Mouse (Mus musculus) CH12.LX (cell line): ENCODE measurements at regions not wholly inside any gene's neighbourhood (a gene's known extent, or its start where the extent isn't known, plus 50 kb on each side); places are given as distances from the start of the nearest gene placed in this dataset.

Experiments used
- DNase-seq: peaks from one replicate; pipeline ENCODE4 v3.0.0-alpha.2; 2013; ENCODE audit errors: extremely low read depth
- H3K27ac ChIP-seq: 2 replicates; pipeline ENCODE4 v1.5.1; 2012; ENCODE audit warnings: low read depth, mild to moderate bottlenecking, control low read depth, moderate library complexity; ENCODE audit not compliant: insufficient read depth
- H3K27me3 ChIP-seq: replicated peaks from 2 replicates; pipeline ENCODE3; 2012; ENCODE audit warnings: inconsistent platforms
- H3K36me3 ChIP-seq, 2 experiments: replicated peaks in 1 of 2; 2 replicates each; pipeline versions ENCODE3 to v1.6.1; 2012; ENCODE audit warnings: inconsistent platforms in 1 of 2, low read length in 1 of 2, mild to moderate bottlenecking in 1 of 2, mixed read lengths in 1 of 2, moderate library complexity in 1 of 2; ENCODE audit not compliant: control insufficient read depth in 1 of 2, insufficient read depth in 1 of 2
- H3K4me1 ChIP-seq, 2 experiments: 2 replicates each; pipeline ENCODE4 v1.6.1; 2012; ENCODE audit warnings: inconsistent platforms in 1 of 2, moderate library complexity in 1 of 2; ENCODE audit not compliant: insufficient read depth in 2 of 2, control insufficient read depth in 1 of 2
- H3K4me2 ChIP-seq: 2 replicates; pipeline ENCODE4 v1.6.1; 2012; ENCODE audit warnings: low read depth, mild to moderate bottlenecking, control low read depth; ENCODE audit not compliant: poor library complexity, insufficient read depth, severe bottlenecking
- H3K4me3 ChIP-seq, 3 experiments: fragments of 150-350 bp in 1 of 3; sonication (generic) in 1 of 3; replicated peaks in 1 of 3; 2 replicates each; pipeline versions ENCODE3 to v1.5.1; 2011 to 2012; ENCODE audit warnings: low read depth in 2 of 3, low read length in 2 of 3, mild to moderate bottlenecking in 2 of 3, moderate library complexity in 2 of 3, control low read depth in 1 of 3, improper control_type of control experiment in 1 of 3, inconsistent platforms in 1 of 3, mixed read lengths in 1 of 3; ENCODE audit not compliant: poor library complexity in 1 of 3
- H3K79me2 ChIP-seq: replicated peaks from 2 replicates; pipeline ENCODE4 v1.6.1; 2012; ENCODE audit warnings: mild to moderate bottlenecking, moderate library complexity; ENCODE audit not compliant: control insufficient read depth, poor library complexity, insufficient read depth, severe bottlenecking; ENCODE audit errors: extremely low read depth
- H3K9ac ChIP-seq: 2 replicates; pipeline ENCODE4 v1.6.1; 2012; ENCODE audit warnings: low read depth, mild to moderate bottlenecking, control low read depth, moderate library complexity; ENCODE audit not compliant: insufficient read depth
- H3K9me3 ChIP-seq: replicated peaks from 2 replicates; pipeline ENCODE3; 2012; ENCODE audit warnings: low read length, inconsistent platforms, mixed read lengths
- BHLHE40 ChIP-seq: IDR thresholded peaks from 2 replicates; pipeline ENCODE4 v1.6.1; 2011; ENCODE audit warnings: mild to moderate bottlenecking, low read depth, low read length, improper control_type of control experiment
- EP300 ChIP-seq: IDR thresholded peaks from 2 replicates; pipeline ENCODE4 v1.6.1; 2011; ENCODE audit warnings: low read length, improper control_type of control experiment
- ETS1 ChIP-seq: conservative IDR thresholded peaks from 2 replicates; pipeline ENCODE4 v1.6.1; 2012; ENCODE audit warnings: low read depth, mild to moderate bottlenecking, inconsistent platforms, low read length, improper control_type of control experiment, moderate library complexity
- GABPA ChIP-seq: IDR thresholded peaks from 2 replicates; pipeline ENCODE4 v1.6.1; 2012; ENCODE audit warnings: low read depth, low read length, improper control_type of control experiment, inconsistent platforms; ENCODE audit not compliant: insufficient replicate concordance
- IRF4 ChIP-seq: IDR thresholded peaks from 2 replicates; pipeline ENCODE4 v1.6.1; 2014; ENCODE audit warnings: low read depth, mild to moderate bottlenecking, inconsistent platforms, low read length, improper control_type of control experiment
- MEF2A ChIP-seq: IDR thresholded peaks from 2 replicates; pipeline ENCODE4 v1.6.1; 2014; ENCODE audit warnings: low read depth, mild to moderate bottlenecking, inconsistent platforms, low read length, improper control_type of control experiment, borderline replicate concordance
- MYC ChIP-seq: IDR thresholded peaks from 2 replicates; pipeline ENCODE4 v1.6.1; 2011; ENCODE audit warnings: low read depth, mild to moderate bottlenecking, improper control_type of control experiment, low read length
- NRF1 ChIP-seq: IDR thresholded peaks from 2 replicates; pipeline ENCODE4 v1.6.1; 2014; ENCODE audit warnings: low read depth, mild to moderate bottlenecking, inconsistent platforms, low read length, improper control_type of control experiment, moderate library complexity
- POLR2A ChIP-seq: IDR thresholded peaks from 2 replicates; pipeline ENCODE4 v1.6.1; 2011; ENCODE audit warnings: low read depth, mild to moderate bottlenecking, improper control_type of control experiment, low read length
- POLR2AphosphoS2 ChIP-seq: IDR thresholded peaks from 2 replicates; pipeline ENCODE4 v1.6.1; 2011; ENCODE audit warnings: low read depth, low read length, improper control_type of control experiment
- RCOR1 ChIP-seq: conservative IDR thresholded peaks from 2 replicates; pipeline ENCODE4 v1.6.1; 2012; ENCODE audit warnings: low read depth, mild to moderate bottlenecking, inconsistent platforms, low read length, improper control_type of control experiment
- TCF12 ChIP-seq: IDR thresholded peaks from 2 replicates; pipeline ENCODE4 v1.6.1; 2014; ENCODE audit warnings: low read depth, mild to moderate bottlenecking, inconsistent platforms, low read length, improper control_type of control experiment
- ZKSCAN1 ChIP-seq: IDR thresholded peaks from 2 replicates; pipeline ENCODE4 v1.6.1; 2012; ENCODE audit warnings: low read depth, inconsistent platforms, low read length, improper control_type of control experiment, borderline replicate concordance
- ZMIZ1 ChIP-seq: IDR thresholded peaks from 2 replicates; pipeline ENCODE4 v1.6.1; 2012; ENCODE audit warnings: low read depth, mild to moderate bottlenecking, inconsistent platforms, low read length, improper control_type of control experiment
- dilution Hi-C: fragments of 300-500 bp; cut with MboI; formaldehyde crosslinking; loops from 2 replicates; pipeline ENCODE4 v1.14.3; 2020; ENCODE audit warnings: low sequenced_read_pairs; ENCODE audit not compliant: extremely low pct_unique_long_range_greater_than_20kb, extremely low pct_ligation_motif_present
- in situ Hi-C: fragments of 300-500 bp; cut with MboI; formaldehyde crosslinking; loops from 3 replicates; pipeline ENCODE4 v1.14.3; 2019; ENCODE audit warnings: low sequenced_read_pairs, low pct_ligation_motif_present, low pct_unique_long_range_greater_than_20kb, mixed read lengths

- dilution Hi-C loops: no loop called here
- no peak overlapping the region for H3K9ac ChIP-seq
- in situ Hi-C loops: loop anchor here (10.0 to 25.0 kb wide), 2 partner anchors 792 to 960 kb away; no protein-coding TSS in a partner anchor
These were observed 114.8 kb upstream of the Fam49a start for GRCm38 (mm10) chr12:12147088-12147687.

GRCm38 (mm10) chr12:12147847-12148246 is 114.1 kb upstream of the Fam49a start:
- H3K9ac ChIP-seq: no peak overlapping the region
- TF ChIP-seq GABPA (no peak), BHLHE40 (peak; percentile 87), ZKSCAN1 (no peak), MEF2A (peak; percentile 55; the same call in 1 of the 2 replicates), POLR2A (no peak), RCOR1 (peak; percentile 73), EP300 (peak; percentile 93), ZMIZ1 (no peak), ETS1 (no peak), MYC (0 out of 2 replicates have a peak, but pooled peaks have one; percentile 34), IRF4 (peak; percentile 97), TCF12 (0 out of 2 replicates have a peak, but pooled peaks have one; percentile 23), POLR2AphosphoS2 (no peak)
- TF ChIP-seq, all 38 proteins: peak for 7

More at GRCm38 (mm10) chr12:12147088-12147687, 114.8 kb upstream of the Fam49a start:
- no peak overlapping the region for H3K27ac ChIP-seq
- no peaks in the 10 kb centered on the region for H3K79me2 ChIP-seq
- H3K4me3 ChIP-seq: no peak overlapping the region
- peak overlapping the region; percentile 19 for H3K4me2 ChIP-seq
- DNase-seq: peak; percentile 18
- H3K4me1 ChIP-seq: peaks cover 0 to 15% of the 10 kb centered on the region in 2 experiments; a peak in 3 of 4 replicates
- TF ChIP-seq NRF1: 0 out of 2 replicates have a peak, but pooled peaks have one; percentile 25
- no peak for TF ChIP-seq ETS1
- TF ChIP-seq, all 38 proteins: peak for 1
- no peaks in the 10 kb centered on the region for H3K36me3 ChIP-seq
- no peaks in the 10 kb centered on the region for H3K9me3 ChIP-seq
- no peaks in the 10 kb centered on the region for H3K27me3 ChIP-seq

More at GRCm38 (mm10) chr12:12147847-12148246, 114.1 kb upstream of the Fam49a start:
- Histone ChIP-seq H3K27ac (no peak overlapping the region), H3K79me2 (no peaks in the 10 kb centered on the region), H3K4me2 (peak overlapping the region; percentile 19), H3K4me3 (no peak overlapping the region), H3K4me1 (peaks cover 0 to 15% of the 10 kb centered on the region in 2 experiments; a peak in 3 of 4 replicates), H3K27me3 (no peaks in the 10 kb centered on the region), H3K36me3 (no peaks in the 10 kb centered on the region), H3K9me3 (no peaks in the 10 kb centered on the region)
- in situ Hi-C loops: loop anchor here (10.0 to 25.0 kb wide), 2 partner anchors 793 to 961 kb away; no protein-coding TSS in a partner anchor
- dilution Hi-C loops: no loop called here
- peak; percentile 79 for DNase-seq
